Mouse (Mus musculus): ENCODE data around the gene Erg28.

The Erg28 gene

DNA sequence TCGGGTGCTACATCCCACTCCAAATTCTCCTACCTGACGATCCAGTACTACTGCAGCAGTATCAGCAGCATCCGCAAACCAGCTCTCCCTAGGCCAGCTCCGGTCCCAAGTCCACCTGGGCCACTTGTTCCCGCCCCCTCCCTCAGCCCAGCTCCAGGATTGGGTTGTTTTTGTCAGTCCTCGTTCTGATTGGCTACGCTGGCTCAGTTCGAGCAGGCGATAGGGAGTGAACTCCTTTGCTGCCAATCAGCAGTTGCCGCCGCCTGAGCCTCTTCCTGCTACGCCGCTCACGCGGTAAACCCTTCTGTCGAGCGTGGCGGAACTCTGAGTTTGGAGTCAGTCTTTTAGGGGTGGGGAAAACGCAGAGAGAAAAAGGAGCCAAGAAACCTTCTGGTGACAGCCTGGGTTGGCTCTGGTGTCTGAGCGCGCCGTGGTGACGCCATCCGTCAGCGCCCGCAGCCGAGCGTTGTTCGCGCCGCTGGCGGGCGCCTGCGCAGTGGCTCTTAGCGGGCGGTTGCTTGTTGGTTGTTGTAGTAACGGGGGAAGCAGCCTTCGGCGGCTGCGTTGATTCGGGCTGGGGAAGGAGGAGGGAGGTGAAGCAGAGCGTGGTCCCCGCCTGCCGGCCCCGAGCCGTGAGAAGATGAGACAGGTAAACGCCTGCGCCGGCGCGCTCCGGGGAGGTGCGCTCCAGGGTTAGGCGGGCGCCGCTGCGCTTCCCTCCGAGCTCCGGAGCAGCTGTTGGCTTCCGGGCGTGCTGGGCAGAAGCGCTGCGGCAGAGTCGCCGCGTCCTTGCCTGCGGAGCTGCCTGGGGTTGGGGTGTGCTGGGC is at the start of gene Erg28, which contains the start of gene Ttll5:
TSS of gene Erg28 (minus strand) at position 113 of the 827 bp plus-strand sequence.
TSS of gene Ttll5 (plus strand) at position 222 of the 827 bp plus-strand sequence.
- DNase-seq, result peak; percentile 97

DNA sequence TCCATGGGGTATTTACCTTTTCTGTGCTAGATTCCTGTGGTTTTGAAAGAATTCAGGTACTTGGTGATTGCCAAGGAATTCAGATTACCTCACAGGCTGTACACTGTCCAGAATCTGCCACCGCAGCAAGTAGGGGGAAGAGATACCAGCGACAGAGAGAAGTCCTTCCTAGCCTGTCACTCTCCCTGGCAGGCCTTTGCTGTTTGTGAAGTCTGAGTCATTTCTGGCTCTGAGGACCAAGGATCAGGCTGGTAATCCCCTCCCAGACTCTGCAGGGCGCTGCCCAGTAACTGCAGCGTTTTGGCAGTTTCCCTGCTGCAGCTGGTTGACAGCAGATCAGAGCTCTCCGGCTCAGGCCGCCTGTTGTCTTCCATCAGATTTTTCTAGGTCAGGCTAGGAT is 45.1 kb upstream of the Erg28 start:
- peak; percentile 85 for DNase-seq

DNA sequence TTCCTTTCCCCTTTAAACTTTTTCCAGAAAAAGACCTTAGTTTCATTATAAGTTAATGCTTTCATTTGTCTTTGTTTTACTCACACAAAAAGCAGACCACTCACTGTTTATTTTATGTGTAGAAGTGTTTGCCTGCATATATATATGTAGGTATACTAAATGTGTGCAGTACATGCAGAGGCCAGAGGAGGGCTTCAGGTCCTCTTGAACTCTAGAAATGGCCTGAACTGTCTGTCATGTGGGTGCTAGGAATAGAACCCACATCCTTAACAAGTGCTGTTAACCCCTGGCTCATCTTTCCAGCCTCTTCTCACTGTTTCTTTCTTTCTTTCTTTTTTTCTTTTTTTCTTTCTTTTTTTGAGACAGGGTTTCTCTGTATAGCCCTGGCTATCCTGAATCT is 42.8 kb upstream of the Erg28 start:
- DNase-seq, result no peak

DNA sequence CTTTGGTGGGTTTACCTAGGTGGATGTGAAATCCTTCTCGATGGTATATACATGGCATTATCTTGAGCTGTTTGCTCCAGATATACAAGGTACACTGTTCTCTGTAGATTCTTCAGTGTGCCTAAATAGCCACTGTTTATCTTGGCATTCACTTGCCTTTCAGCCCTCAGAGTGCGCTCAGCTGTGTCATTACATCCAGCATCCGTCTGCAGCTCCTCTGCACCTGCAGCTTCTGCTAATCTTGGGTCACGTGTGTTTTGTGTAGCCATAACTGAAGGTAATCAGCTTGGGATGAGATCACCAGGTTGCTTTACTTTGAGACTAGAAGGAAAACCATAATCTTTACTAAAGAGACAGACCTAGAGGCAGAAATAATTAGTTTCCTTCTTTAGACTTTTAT is 42.3 kb upstream of the Erg28 start:
- no peak for DNase-seq

DNA sequence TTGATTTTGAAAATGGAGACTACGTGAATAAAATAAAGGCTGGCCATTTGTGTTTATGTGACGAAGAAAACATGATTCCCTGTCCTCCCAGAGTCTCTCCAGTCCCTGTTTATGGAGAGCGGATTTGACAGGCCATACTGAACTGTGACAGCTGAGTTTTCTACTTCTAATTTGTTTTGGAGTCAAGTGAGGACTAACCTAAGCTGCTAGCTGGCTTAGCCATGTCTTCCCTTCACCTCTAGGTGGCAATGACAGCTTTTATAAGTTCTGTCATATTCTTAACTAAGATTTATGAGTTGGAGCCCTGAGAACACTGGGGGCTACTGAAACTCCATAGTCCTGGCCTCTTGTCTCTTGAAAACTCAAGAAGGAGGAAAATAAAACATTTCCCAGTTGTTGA is 41.2 kb upstream of the Erg28 start:
- DNase-seq, result no peak

DNA sequence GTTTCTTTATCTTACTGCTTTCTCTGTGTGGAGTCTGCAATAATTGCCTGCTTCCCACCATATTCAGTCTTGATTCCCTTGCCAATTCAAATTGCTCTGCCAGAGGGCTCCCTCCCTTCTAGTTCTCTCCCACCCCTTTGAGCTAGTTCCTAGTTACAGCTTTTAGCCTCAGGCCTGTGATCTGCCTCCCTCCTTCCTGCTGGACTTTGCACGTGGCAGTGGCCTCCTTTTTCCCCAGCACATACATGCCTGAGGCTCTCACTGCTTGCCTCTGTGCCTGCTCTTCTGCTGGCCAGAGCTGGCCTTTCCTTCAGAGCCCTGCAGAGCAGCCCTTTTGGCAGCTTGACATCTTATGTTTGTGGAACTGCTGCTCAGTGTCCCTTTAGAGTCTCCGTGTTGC is 38.2 kb upstream of the Erg28 start:
- no peak for DNase-seq

DNA sequence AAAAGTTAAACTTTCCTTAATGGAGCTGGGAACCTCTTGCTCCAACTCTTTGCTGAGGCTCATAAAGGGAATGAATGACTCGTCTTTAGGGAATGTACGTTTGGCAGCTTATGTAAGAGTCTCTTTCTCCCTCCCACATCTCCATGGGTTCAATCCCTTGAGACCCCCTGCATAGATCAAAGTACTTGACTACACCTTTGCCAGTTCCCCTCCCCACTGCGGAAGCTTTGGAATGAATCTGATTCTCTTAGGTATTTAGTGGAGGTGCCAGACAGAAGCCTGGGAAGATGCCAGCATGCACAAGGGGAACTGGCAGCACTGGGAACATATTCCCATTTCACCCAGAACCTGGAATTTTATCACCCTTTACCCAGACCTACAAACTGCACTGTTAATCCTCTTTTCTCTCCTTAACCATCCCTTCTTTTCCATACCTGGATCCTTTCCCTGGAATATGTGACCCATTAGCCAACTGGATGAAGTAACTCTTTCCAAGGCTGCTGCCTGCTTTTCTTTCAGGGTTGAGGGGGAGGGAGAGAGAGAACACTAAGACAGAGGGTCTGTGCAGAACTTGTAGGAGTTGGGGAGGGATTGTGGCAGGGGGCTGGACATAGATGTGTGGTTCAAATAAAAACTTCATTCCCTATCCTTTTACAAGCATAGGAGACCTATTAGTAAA is 35.3 kb upstream of the Erg28 start:
- DNase-seq, result no peak

DNA sequence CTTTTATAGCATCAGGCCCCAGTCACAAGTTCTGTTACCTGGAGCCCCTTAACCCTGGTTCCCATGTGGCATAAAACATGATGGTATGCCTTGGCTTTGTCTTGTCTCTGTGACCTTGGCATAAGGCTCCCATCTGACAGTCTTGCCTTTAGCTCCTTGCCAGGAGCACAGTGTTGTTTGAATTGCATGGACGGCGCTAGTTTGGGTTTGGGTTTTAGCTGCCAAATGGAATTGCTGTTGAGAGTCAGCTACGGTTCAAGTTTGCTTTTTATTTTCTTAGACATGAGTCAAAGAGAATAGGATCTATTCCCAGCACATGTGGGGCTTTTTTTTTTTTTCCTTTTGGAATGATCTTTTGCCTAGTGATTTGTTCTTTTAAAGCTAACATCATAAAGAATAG is 34.8 kb upstream of the Erg28 start:
- no peak for DNase-seq

DNA sequence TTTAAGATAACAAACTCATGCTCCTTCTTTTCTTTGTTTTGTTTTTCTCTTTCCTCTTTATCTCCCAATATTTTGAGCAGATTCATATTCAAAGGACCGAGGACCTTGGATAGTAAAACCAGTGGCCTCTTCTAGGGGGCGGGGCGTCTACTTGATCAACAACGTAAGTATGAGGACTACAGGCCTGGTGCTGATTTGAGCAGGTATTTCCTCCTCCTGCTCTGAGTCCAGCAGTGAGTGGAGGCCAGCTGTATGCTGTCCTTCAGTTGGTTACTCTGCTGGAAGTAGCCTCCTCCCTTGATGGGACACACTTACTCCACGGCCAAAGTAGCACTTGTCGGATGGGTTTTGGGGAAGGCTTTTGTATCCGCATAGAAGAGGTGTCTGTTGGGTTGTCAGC is 33.0 kb upstream of the Erg28 start:
- DNase-seq, result no peak

DNA sequence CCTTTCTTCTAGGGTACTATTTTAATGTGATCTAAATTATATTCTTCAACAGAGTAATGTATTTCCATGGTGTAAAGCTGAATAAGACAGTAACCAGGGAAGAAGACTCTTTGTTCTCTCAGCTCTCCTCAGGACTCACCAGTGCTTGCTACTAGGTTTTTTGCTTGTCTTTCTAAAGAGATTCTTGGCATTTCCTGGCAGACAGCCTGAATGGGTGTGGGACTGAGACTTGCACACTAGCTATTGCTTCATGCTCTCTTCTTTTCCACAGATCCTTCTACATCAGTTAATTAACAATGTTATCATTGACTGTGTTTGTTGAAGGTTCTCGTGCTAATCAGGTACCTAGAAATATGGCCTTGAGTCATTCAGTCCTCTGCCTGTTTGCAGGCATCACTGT is 29.9 kb upstream of the Erg28 start:
- no peak for DNase-seq

DNA sequence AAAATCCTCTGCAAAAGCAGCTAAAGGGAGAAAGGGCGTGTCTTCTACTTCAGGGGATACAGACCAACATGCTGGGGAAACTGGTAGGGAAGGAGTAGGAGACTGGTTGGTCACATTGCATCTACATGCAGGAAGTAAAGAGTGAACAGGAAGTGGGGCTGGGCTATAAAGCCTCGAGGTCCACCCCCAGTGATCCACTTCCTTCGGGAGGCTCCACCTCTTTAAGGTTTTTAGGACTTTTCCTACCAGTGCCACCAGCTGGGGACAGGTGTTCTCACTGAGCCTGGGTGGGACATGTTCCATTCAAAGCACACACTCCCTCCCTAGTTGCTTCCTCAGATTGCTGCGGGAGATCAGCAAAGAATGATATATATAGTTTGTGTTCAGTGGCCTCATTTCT is 29.5 kb upstream of the Erg28 start:
- DNase-seq, result no peak

DNA sequence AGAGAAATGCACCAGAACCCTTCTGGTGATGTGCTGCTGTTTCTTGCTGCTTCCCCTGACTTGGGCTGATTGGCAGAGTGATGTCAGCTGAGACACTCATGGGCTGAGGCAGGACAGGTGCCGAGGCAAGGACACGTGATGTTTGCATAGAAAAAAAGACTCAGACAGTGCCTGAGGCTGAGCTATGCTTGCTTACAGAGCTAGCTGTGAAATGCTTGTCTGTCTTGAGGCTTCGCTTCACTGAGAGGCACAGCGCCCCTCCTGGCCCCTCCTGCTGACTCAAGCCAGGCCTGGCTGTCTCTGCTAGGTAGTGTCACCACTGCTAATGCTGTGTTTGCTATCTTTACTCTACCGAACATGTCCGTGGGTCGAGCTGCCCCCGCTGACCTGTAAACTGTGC is 26.3 kb upstream of the Erg28 start:
- no peak for DNase-seq

DNA sequence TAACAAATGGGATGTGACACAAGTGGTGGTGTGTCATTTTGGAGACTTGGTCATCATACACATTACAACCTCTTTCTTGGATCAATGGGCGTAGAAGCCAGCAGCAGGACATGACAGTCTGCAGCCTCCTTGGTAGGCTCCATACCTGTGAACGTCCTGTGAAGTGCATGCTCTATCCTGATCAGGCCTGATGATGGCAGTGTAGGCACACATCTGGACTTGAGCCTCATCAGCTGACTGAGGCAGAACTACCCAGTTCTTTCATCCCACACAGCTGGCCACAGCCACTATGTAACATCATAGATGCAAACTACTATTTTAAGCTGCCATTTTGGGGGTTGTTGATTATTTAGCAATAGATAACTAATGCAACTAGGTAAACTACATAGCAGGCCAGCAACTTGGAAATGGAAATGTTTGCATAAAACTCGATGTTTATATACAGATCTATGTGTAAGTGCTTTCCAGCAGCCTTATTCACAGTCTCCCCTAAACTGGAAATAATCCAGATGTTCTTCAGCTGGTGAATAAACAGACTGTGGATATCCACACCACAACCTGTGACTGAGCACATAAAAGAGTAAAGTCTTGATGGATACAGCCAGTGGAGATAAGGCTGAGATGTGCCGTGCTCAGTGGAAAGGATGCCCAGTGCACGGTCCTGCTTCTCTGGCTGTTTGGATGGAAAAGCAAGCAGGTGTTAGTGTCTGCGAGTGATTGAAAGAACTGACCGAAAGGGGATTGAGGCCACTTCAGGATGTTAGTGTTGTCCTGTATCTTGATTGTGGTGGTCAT is 24.0 kb upstream of the Erg28 start:
- peak; percentile 39 for DNase-seq

DNA sequence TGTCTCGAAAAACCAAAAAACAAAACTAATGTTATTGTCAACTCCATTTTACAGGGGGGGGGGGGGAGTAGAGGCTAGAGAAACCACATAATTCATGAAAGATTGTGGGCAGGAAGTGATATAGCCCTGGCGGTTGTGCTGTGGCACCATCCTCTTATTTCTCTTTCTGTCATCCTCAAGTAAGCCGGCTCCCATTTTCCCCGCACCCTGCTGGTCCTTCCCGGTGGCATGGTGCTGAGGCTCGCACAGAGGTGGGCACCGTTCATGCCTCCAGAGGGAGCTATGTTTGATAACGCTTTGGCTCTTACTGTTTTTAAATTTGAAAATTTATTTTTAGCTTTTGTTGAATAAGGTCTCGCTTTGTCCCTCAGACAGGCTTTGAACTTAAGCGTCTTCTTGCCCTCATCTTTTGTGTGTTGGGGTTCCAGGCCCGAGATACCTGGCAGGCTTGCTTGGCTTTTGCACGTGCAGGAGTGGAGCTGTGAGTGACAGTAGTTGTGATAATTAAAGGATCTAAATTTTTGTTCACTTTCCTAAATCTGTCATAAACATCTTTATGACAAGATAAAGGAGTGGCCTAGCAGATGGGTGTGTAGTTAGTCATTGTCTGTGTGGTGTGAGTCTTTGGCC is 15.1 kb upstream of the Erg28 start:
- DNase-seq, result no peak

DNA sequence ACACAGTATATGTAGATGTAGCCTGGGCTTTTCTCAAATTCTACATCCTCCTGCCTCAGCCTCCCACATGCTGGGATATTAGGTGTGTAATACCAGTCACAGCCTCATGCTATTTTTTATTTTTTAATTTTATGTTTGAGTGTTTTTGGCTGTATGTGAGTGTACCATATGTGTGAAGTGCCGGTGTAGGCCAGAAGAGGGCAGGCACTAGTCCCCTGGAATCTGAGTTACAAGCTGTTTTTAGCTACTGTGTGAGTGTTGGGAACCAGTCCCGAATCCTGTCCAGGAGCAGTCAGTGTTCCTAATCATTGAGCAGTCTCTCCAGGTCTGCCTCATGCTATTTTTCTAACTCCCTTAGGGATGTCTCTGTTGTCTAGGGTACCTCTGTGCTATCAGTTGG is 13.4 kb upstream of the Erg28 start:
- DNase-seq, result no peak

DNA sequence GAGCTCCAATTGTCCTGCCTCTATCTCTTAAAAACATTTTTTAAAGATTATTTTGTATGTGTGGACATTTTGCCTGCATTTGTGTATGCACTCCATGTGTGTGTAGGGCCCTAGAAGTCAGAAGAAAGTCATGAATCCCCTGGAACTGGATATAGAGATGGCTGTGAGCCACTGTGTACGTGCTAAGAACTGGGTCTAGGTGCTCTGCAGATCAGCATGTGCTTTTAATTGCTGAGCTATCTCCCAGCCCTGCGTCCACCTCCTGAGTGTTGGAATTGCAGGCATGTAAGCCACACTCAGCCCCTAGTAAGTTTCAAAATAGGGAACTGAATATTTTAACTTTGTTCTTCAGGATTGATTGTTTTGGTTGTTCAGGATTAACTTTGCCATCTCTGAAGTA is 10.2 kb upstream of the Erg28 start:
- DNase-seq, result no peak

DNA sequence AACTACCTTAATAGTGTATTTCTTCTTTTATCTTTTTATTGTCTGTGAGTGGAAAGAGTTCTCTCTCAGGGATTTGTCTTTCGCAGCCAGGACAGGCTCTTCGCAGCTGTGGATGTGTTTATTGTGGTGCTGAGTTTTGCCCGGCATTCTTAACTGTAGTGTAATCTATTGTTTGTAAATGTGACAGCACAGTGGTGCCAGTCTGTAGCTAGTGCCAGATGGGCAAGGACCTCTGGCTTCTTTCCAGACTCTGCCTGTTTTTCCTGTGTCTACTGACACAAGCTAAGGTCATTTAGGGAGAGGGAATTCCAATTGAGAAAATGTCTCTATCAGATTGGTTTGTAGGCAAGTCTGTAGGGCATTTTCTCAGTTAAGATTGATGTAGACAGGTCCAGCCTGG is 6.3 kb upstream of the Erg28 start:
- peak; percentile 81 for DNase-seq

DNA sequence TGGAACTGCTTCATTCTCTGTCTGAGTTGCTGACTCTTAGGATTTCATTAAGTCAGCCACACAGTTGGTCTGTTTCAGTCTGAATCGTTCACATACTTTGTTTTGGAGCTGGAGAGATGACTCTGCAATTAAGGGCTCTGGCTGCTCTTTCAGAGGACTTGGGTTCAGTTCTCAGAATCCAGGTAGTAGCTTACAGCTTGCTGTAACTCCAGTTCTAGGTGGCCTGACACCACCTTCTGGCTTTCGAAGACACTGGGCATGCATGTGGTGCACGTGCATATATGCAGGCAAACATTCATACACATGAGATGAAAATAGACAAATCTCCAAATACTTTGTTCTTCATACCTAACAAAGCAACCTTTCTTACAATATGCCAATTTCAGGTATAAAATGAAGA is 5.5 kb upstream of the Erg28 start:
- no peak for DNase-seq

DNA sequence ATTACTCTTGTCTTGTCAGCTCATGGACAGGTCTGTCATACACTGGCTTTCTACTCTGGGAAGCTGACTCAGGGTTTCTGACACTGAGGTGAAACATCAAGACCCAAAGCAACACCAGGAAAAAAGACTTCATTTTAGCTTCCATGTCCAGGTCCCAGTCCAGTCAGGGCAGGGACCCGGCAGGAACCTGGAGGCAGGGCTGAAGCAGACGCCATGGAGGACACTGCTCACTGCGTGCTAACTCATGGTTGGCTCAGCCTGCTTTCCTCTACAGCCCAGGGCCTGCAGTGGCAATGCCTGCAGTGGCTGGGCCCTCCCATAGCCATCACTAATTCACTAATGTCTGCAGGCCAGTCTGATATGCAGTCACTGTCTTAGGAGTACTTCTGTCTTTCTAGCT is 4.5 kb upstream of the Erg28 start:
- no peak for DNase-seq

DNA sequence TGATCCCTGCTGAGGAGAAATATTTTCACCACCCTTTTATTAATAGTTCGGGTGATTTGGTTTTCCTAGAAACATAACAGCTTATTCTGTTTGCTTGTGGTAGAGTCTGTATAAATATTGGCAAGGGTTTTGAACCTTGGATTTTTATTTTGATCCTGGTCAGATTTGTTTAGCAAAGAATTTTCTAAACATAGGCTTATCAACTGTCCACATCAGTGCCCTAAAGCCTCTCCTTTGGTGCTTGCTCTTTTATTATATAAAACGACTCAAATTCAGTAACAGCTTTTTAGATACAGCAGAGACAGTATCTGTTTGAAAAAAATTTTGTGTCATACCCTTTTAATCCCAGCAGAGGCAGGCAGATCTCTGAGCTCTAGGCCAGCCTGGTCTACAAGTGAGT is 1.5 kb upstream of the Erg28 start:
- no peak for DNase-seq

DNA sequence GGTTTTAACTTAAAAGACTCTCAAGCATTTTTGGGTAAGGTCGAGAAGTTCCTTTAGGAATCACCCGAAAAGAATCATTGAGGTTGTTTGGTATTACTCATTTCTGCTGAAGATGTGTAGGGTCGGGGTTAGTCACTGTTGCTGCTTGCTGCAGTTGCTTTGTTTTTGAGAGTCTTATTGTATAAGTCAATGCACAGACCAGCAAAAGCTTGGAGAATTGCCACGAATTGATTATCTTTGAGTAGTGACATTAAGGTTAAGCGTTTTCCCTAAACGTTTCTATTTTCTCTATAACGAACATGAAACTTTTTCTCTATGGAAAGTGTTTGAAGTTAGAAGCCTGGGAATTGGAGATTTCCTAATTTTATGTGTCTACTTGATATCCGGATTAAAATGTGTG is 1.0 kb upstream of the Erg28 start:
- DNase-seq, result no peak

DNA sequence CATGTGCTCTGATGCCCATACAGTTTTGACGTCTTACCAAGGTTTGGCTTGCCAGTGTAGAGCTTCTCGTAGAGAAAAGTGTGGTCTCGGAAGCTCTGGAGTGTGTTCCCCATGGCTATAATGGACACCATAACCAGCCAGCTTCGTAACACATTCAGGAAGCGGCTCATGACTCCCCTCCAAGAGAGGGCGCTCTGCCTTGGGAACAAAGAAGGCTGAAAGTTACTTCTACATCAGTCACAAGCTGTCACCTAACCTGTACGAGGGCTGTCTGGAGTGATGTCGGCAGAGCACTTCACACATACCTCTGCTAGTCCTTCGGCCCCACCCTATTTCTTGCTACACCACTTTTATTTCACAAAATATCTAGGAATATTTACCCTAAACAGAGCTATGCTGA is 2.3 kb downstream of the Erg28 start:
- DNase-seq, result no peak

DNA sequence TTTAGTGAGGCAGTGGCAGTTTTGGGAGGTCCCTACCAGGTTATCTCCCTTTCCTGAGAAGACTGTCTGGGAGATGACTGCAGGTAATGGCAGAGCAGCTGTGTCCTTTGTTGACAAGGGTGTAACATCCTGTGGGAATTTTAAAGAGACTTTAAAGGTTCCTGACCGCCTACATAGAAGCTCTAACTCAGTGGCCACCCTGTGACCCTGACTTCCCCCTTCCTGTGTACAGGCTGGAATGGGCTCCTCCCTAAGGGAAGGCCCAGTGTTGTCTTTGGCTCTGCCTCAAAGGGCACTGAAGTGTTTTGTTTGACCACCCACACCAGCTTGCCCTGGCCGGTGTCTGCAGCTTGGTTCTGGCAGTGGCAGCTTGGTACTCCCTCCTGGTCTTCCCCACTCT is 10.8 kb downstream of the Erg28 start:
- no peak for DNase-seq
